8 mouse cellular contexts compared by ENCODE assay signal in the genomic region with DNA sequence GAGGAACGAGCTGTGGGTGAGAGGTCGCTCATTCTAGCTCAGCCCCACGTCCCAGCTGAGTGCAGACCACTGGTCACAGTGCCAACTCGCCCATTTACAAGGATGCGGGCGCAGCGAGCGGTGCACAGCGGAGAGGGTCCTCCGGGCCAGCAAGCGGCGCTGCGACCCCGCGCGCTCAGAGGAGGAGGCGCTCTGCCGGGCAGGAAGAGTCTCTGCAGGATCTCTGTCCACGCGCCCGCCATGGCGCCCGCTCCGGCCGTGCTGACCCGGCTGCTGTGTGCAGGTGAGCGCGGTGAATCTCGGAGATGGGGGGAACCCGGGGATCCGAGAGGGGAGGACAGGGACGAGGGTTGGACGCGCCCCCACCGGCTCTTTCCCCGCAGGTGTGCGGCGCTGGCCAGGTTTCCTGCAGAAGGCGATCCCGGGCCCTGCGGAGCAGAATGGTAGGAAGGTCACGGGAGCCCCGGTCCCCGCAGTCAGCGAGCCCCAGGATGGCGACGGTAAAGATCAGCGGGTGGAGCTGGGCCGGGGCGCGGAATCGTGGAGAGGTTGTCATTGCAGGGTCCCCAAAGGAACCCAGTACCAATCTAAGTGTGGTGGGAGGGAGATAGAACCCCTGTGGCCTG. TPM values are rescaled to one million over a fixed set of nuclear protein-coding genes. Genes with fewer than 3 reads are reported as not detected.
A peak's percentile ranks its signal among the peaks of the same experiment; 100 is the strongest.
DNase-seq lines count a peak whose midpoint lies in the region; ATAC-seq lines count a peak whose summit lies in the region.

A gene (plus strand): TSS at position 207 of the 626 bp plus-strand sequence.

- H3K4me1 ChIP-seq in hindbrain, embryonic 14.5 days (replicated peaks; ENCODE audit: control insufficient read depth, insufficient read depth, low read length) = peaks cover 13% of the 10 kb centered on the region

- peak within 1 kb of the TSS; percentile 89 for H3K9ac ChIP-seq in hindbrain, embryonic 14.5 days

- H3K36me3 ChIP-seq in hindbrain, embryonic 14.5 days (replicated peaks; ENCODE audit: control insufficient read depth, insufficient read depth) = peaks cover 32% of the 10 kb centered on the region

- peak; percentile 93 for DNase-seq in NIH3T3 (ENCODE audit: low read depth)
- peak; percentile 92 to 93 for DNase-seq in cerebellum, postnatal 14 days
- DNase-seq in frontal cortex, postnatal 25 days (ENCODE audit: low spot score in 2 of 2) = peak; percentile 68 to 74
- DNase-seq in hindbrain, embryonic 14.5 days (ENCODE audit: low spot score) = peak; percentile 89
- DNase-seq in layer of hippocampus, postnatal 36 days = peak; percentile 83 to 85
- peak; percentile 88 for DNase-seq in lung, postnatal 36 days
- peak; percentile 94 for DNase-seq in retina, postnatal 1 day
- peak; percentile 62 to 83 for DNase-seq in urinary bladder, adult 18-20 months (ENCODE audit: low spot score in 2 of 2)

- no peaks in the 10 kb centered on the region for H3K27me3 ChIP-seq in hindbrain, embryonic 14.5 days (ENCODE audit: control insufficient read depth, insufficient read depth, low read length)

- peak within 1 kb of the TSS; percentile 68 for H3K4me2 ChIP-seq in hindbrain, embryonic 14.5 days (replicated peaks)

- 0 out of 2 replicates have a peak within 1 kb of the TSS, but pooled peaks have one; percentile 23 for H3K27ac ChIP-seq in hindbrain, embryonic 14.5 days

- WGBS in hindbrain, embryonic 14.5 days = under 1% methylated on average over 52 of the region's 52 CpGs

- H3K9me3 ChIP-seq in hindbrain, embryonic 14.5 days (ENCODE audit: control insufficient read depth, low read length) = no peaks in the 10 kb centered on the region

- H3K4me3 ChIP-seq in hindbrain, embryonic 14.5 days (replicated peaks; ENCODE audit: low read length) = peak within 1 kb of the TSS; percentile 81

- peak; percentile 90 for ATAC-seq in hindbrain, embryonic 14.5 days (ENCODE audit: low FRiP score)

RNA-seq across cellular contexts. Expression of the gene that starts here (rescaled TPM):
- 49.3 and 51.8 TPM in 2 replicates for polyA plus RNA-seq in hindbrain, embryonic 14.5 days (2014; fragmentation: Nextera tagmentation; extraction: Ambion mirVana)
- 10 to 100 TPM; 34.6 to 36.3 TPM for total RNA-seq in layer of hippocampus, postnatal 36 days (2021)

Comparison
In these comparisons a context has a peak if more than half of its experiments do, and no peak if none do; other contexts are left out.
1. Peak in every context shown above with its lines: DNase-seq, ATAC-seq, H3K4me3 ChIP-seq and H3K27ac ChIP-seq.